Mouse (Mus musculus) left cerebral cortex, adult 8-10 months (tissue): ENCODE results near the gene Glmn. TPM values are rescaled to one million over a fixed set of nuclear protein-coding genes. Genes with fewer than 3 reads are reported as not detected.

Source experiments
- DNase-seq, 2 experiments: peaks; one replicate each; pipeline ENCODE4 v3.0.0; 2022; ENCODE audit warnings: low spot score in 2 of 2
- total RNA-seq, 4 experiments: library from RNA; stranded (reverse); gene quantifications; 2 replicates each; pipeline ENCODE4 v1.2.4; 2022

Glmn gene
- 10 to 100 TPM; 18.9 to 23.9 (median 21.4) TPM for total RNA-seq

GRCm38 (mm10) chr5:107597301-107598077 lies at the start of gene Glmn, which contains the start of gene Rpap2:
Gene Glmn, minus strand, starts transcription at chr5:107597888.
Gene Rpap2, plus strand, starts transcription at chr5:107597373.
- DNase-seq, result peak; percentile 70 to 73

GRCm38 (mm10) chr5:107645935-107646334 lies 48.2 kb upstream of the Glmn start:
- no peak for DNase-seq

GRCm38 (mm10) chr5:107644595-107644994 lies 46.9 kb upstream of the Glmn start:
- no peak for DNase-seq

- DNase-seq, result no peak
Observed at GRCm38 (mm10) chr5:107638366-107638765, 40.7 kb upstream of the Glmn start.

- no peak for DNase-seq
Observed at GRCm38 (mm10) chr5:107637106-107637505, 39.4 kb upstream of the Glmn start.

- no peak for DNase-seq
Observed at GRCm38 (mm10) chr5:107633651-107634050, 36.0 kb upstream of the Glmn start.

GRCm38 (mm10) chr5:107621327-107621726 lies 23.6 kb upstream of the Glmn start:
- DNase-seq, result no peak

GRCm38 (mm10) chr5:107617986-107618385 lies 20.3 kb upstream of the Glmn start:
- DNase-seq, result no peak

- DNase-seq, result peak; percentile 18 to 39
Observed at GRCm38 (mm10) chr5:107611224-107611623, 13.5 kb upstream of the Glmn start.

- no peak for DNase-seq
Observed at GRCm38 (mm10) chr5:107598380-107598779, 692 bp upstream of the Glmn start.

- DNase-seq, result no peak
Observed at GRCm38 (mm10) chr5:107569148-107569547, 28.5 kb downstream of the Glmn start.

- DNase-seq, result no peak
Observed at GRCm38 (mm10) chr5:107556969-107557368, 40.7 kb downstream of the Glmn start.

GRCm38 (mm10) chr5:107554336-107554735 lies 43.4 kb downstream of the Glmn start:
- DNase-seq, result no peak

GRCm38 (mm10) chr5:107548444-107548843 lies 49.2 kb downstream of the Glmn start:
- no peak for DNase-seq

GRCm38 (mm10) chr5:107547955-107548354 lies 49.7 kb downstream of the Glmn start:
- DNase-seq, result no peak

- no peak for DNase-seq
Observed at GRCm38 (mm10) chr5:107545927-107546326, 51.8 kb downstream of the Glmn start.

GRCm38 (mm10) chr5:107541696-107542095 lies 56.0 kb downstream of the Glmn start:
- no peak for DNase-seq

- DNase-seq, result no peak
Observed at GRCm38 (mm10) chr5:107534581-107534980, 63.1 kb downstream of the Glmn start, which contains the start of gene 1700028K03Rik. Gene 1700028K03Rik, plus strand, starts transcription at chr5:107534709.

GRCm38 (mm10) chr5:107533590-107533989 lies 64.1 kb downstream of the Glmn start:
- DNase-seq, result no peak

GRCm38 (mm10) chr5:107528856-107529255 lies 68.8 kb downstream of the Glmn start:
- DNase-seq, result no peak

GRCm38 (mm10) chr5:107524281-107524680 lies 73.4 kb downstream of the Glmn start:
- DNase-seq, result peak in 1 of 2 experiments; percentile 62

GRCm38 (mm10) chr5:107521897-107522296 lies 75.8 kb downstream of the Glmn start:
- DNase-seq, result peak in 1 of 2 experiments; percentile 68

- DNase-seq, result no peak
Observed at GRCm38 (mm10) chr5:107521386-107521785, 76.3 kb downstream of the Glmn start.
